Mouse (Mus musculus) erythroblast, embryonic 14.5 days (primary cell): ENCODE results near the gene Gm10382.

Experiments used
- GATA1 ChIP-seq: IDR thresholded peaks from 2 replicates; pipeline ENCODE4 v1.6.1; 2012; ENCODE audit warnings: low read length, inconsistent platforms, mixed read lengths
- TAL1 ChIP-seq: IDR thresholded peaks from 3 replicates; pipeline ENCODE4 v1.6.1; 2012; ENCODE audit warnings: low read length, inconsistent platforms, mixed read lengths

- no peak for TF ChIP-seq TAL1
- TF ChIP-seq GATA1: no peak
Observed at GRCm38 (mm10) chr5:125351057-125351456, 38.1 kb upstream of the Gm10382 start.
